In genomic region chr17:90454356-90454737, GRCm38 (mm10) we compare ENCODE assay signal across 8 mouse cellular contexts.
DNase-seq lines count a peak whose midpoint lies in the region; ATAC-seq and TF ChIP-seq lines count a peak whose summit lies in the region.

No protein-coding gene starts in this region.

- peak overlapping the region; percentile 90 for H3K27ac ChIP-seq in forebrain, postnatal 0 days (ENCODE audit: low read depth, low read length)
- H3K27ac ChIP-seq in midbrain, embryonic 11.5 days (ENCODE audit: low read depth, low read length): no peak overlapping the region

- H3K4me1 ChIP-seq in forebrain, postnatal 0 days (ENCODE audit: insufficient read depth): peaks cover 9% of the 10 kb centered on the region; the same call in 1 of the 2 replicates
- H3K4me1 ChIP-seq in midbrain, embryonic 11.5 days (ENCODE audit: control insufficient read depth, insufficient read depth, low read length): 0 out of 2 replicates have a peak, but pooled peaks cover 2% of the 10 kb centered on the region

- DNase-seq in layer of hippocampus, postnatal 10 days (ENCODE audit: low spot score in 2 of 2): peak; percentile 38 to 60
- no peak for DNase-seq in layer of hippocampus, adult 9-10 months (ENCODE audit: low spot score)
- DNase-seq in cerebellum, adult 9-11 months: peak; percentile 90
- DNase-seq in forebrain, postnatal 0 days: peak; percentile 67
- DNase-seq in midbrain, embryonic 11.5 days (ENCODE audit: low spot score, missing footprints): peak; percentile 95
- no peak for DNase-seq in urinary bladder, postnatal 4 days (ENCODE audit: low spot score in 2 of 2)
- DNase-seq in spleen, adult 18-20 months: no peak
- DNase-seq in thymus, postnatal 10 days (ENCODE audit: low spot score in 2 of 2): no peak

- ATAC-seq in forebrain, postnatal 0 days: peak; percentile 42
- peak; percentile 59 for ATAC-seq in midbrain, embryonic 11.5 days (ENCODE audit: low FRiP score)

- WGBS in forebrain, postnatal 0 days: under 1% methylated on average over 15 of the region's 15 CpGs
- 2% methylated on average over 15 of the region's 15 CpGs for whole genome bisulfite sequencing in midbrain, embryonic 11.5 days

- peak overlapping the region; percentile 79 for H3K4me2 ChIP-seq in forebrain, postnatal 0 days (ENCODE audit: low read depth)
- H3K4me2 ChIP-seq in midbrain, embryonic 11.5 days: peak overlapping the region; percentile 86

- peak; percentile 33; the same call in 1 of the 2 replicates for TF ChIP-seq CTCF in forebrain, postnatal 0 days (IDR thresholded peaks at IDR 0.05; ENCODE audit: low read depth)

- peak overlapping the region; percentile 81 for H3K9ac ChIP-seq in forebrain, postnatal 0 days
- H3K9ac ChIP-seq in midbrain, embryonic 11.5 days (ENCODE audit: low read length): peak overlapping the region; percentile 62

- no peaks in the 10 kb centered on the region for H3K36me3 ChIP-seq in forebrain, postnatal 0 days (ENCODE audit: insufficient read depth)
- H3K36me3 ChIP-seq in midbrain, embryonic 11.5 days (ENCODE audit: control insufficient read depth, insufficient read depth, low read length): no peaks in the 10 kb centered on the region

- peak overlapping the region; percentile 50 for H3K4me3 ChIP-seq in forebrain, postnatal 0 days (ENCODE audit: low read depth, low read length)
- H3K4me3 ChIP-seq in midbrain, embryonic 11.5 days (ENCODE audit: low read depth, low read length): peak overlapping the region; percentile 55

- H3K27me3 ChIP-seq in forebrain, postnatal 0 days (ENCODE audit: insufficient read depth, low read length): no peaks in the 10 kb centered on the region
- no peaks in the 10 kb centered on the region; the same call in 1 of the 2 replicates for H3K27me3 ChIP-seq in midbrain, embryonic 11.5 days (ENCODE audit: control insufficient read depth, insufficient read depth, low read length)

- no peaks in the 10 kb centered on the region for H3K9me3 ChIP-seq in forebrain, postnatal 0 days (ENCODE audit: low read length)
- no peaks in the 10 kb centered on the region for H3K9me3 ChIP-seq in midbrain, embryonic 11.5 days (ENCODE audit: control insufficient read depth, low read length)

Comparison
In these comparisons a context has a peak if more than half of its experiments do, and no peak if none do; other contexts are left out.
1. DNase-seq: peak in layer of hippocampus, postnatal 10 days (2 of 2), cerebellum, adult 9-11 months (single experiment), forebrain, postnatal 0 days (single experiment) and midbrain, embryonic 11.5 days (single experiment); none in layer of hippocampus, adult 9-10 months (single experiment), urinary bladder, postnatal 4 days (0 of 2), spleen, adult 18-20 months (0 of 2) and thymus, postnatal 10 days (0 of 2).